Mouse (Mus musculus): ENCODE results near the gene Kctd10. TPM values are rescaled to one million over a fixed set of nuclear protein-coding genes. Genes with fewer than 3 reads are reported as not detected.

The Kctd10 gene
- 59.7 TPM for polyA plus RNA-seq (2014; fragmentation: Illumina TruSeq; extraction: RNeasy Lipid Tissue Mini Kit (QIAGEN cat#74804); ENCODE audit: low read depth, low replicate concordance)

GRCm38 (mm10) chr5:114380209-114381012 is at the start of gene Kctd10, which contains the start of gene Ube3b:
TSS of gene Kctd10 (minus strand) at chr5:114380508.
TSS of gene Ube3b (plus strand) at chr5:114380607.

Other genes starting within 250 kb of the Kctd10 start
- gene Acacb, start 234.0 kb downstream of the Kctd10 start, polyA plus RNA-seq (2014; fragmentation: Illumina TruSeq; extraction: RNeasy Lipid Tissue Mini Kit (QIAGEN cat#74804); ENCODE audit: low read depth, low replicate concordance) = 0.41 TPM
- gene Foxn4, start 106.7 kb downstream of the Kctd10 start, polyA plus RNA-seq (2014; fragmentation: Illumina TruSeq; extraction: RNeasy Lipid Tissue Mini Kit (QIAGEN cat#74804); ENCODE audit: low read depth, low replicate concordance) = not detected
- gene Myo1h, start 91.3 kb downstream of the Kctd10 start, polyA plus RNA-seq (2014; fragmentation: Illumina TruSeq; extraction: RNeasy Lipid Tissue Mini Kit (QIAGEN cat#74804); ENCODE audit: low read depth, low replicate concordance) = 0.41 TPM
- 4.6 TPM for gene Ube3b, start 99 bp upstream of the Kctd10 start, polyA plus RNA-seq (2014; fragmentation: Illumina TruSeq; extraction: RNeasy Lipid Tissue Mini Kit (QIAGEN cat#74804); ENCODE audit: low read depth, low replicate concordance)
- 7.3 TPM for gene Mmab, start 63.6 kb upstream of the Kctd10 start, polyA plus RNA-seq (2014; fragmentation: Illumina TruSeq; extraction: RNeasy Lipid Tissue Mini Kit (QIAGEN cat#74804); ENCODE audit: low read depth, low replicate concordance)
- gene Mvk, start 63.8 kb upstream of the Kctd10 start, polyA plus RNA-seq (2014; fragmentation: Illumina TruSeq; extraction: RNeasy Lipid Tissue Mini Kit (QIAGEN cat#74804); ENCODE audit: low read depth, low replicate concordance) = 0.41 TPM
- gene Fam222a, start 187.5 kb upstream of the Kctd10 start, polyA plus RNA-seq (2014; fragmentation: Illumina TruSeq; extraction: RNeasy Lipid Tissue Mini Kit (QIAGEN cat#74804); ENCODE audit: low read depth, low replicate concordance) = 0.47 TPM